Mouse (Mus musculus): Measurements from ENCODE around the gene Dut. TPM values are rescaled to one million over a fixed set of nuclear protein-coding genes. Genes with fewer than 3 reads are reported as not detected.

Gene Dut
- polyA plus RNA-seq, 1 experiment from 2014 or later, result 105 TPM

Other genes with a start within 250 kb of the Dut start
- gene Slc24a5, start 179.1 kb upstream of the Dut start, polyA plus RNA-seq (2015; fragmentation: Nextera tagmentation; extraction: Ambion mirVana), result 4.4 and 6.2 TPM in 2 replicates
- 262 TPM in 2 replicates for gene Myef2, start 123.5 kb upstream of the Dut start, polyA plus RNA-seq (2015; fragmentation: Nextera tagmentation; extraction: Ambion mirVana)
- 4.6 and 4.7 TPM in 2 replicates for gene Ctxn2, start 110.5 kb upstream of the Dut start, polyA plus RNA-seq (2015; fragmentation: Nextera tagmentation; extraction: Ambion mirVana)
- 0.06 TPM in 1 of 2 replicates, not detected in the other for gene Slc12a1, start 94.7 kb upstream of the Dut start, polyA plus RNA-seq (2015; fragmentation: Nextera tagmentation; extraction: Ambion mirVana)

Measured in forebrain, embryonic 15.5 days (tissue).